Mouse (Mus musculus): ENCODE results near the gene Sez6l.

DNA sequence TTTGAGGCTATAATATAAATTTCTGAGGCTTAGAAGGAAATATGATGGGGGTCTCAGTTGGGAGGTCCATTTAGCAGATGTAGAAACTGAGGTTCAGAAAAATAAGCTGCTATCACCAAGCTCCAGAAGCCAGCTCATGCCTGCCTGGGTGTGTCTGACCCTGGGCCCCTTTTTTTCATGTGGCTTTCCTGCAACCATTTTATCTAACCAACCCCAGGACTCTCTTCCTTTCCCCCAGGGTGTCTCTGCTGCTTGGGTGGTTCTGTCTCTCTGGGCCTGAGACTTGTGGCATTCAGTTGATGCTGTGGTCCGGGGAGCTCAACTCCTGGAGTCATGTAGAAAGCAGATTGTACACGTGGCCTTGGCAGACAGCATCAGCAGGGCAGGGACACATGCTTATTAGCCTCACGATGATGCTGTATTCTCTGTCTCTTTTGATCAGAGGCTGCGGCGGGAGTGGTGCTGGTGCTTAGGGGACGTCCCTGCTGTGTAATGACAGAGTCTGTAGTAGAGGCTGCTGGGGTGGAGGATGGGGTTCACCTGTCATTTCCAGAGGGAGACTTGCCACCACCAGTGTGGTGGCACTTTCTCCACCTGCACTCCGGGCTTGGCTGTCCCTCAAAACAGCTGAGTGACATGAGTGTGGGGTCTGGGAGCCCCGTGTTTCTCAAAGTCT is 88.7 kb downstream of the Sez6l start:
- TF ChIP-seq CTCF (IDR thresholded peaks at IDR 0.05; ENCODE audit: extremely low read depth, insufficient read depth, insufficient read length, insufficient replicate concordance) (no peak), POLR2A (IDR thresholded peaks at IDR 0.05; ENCODE audit: low read depth, low read length) (no peak)
